Mouse (Mus musculus) T-cell, adult 66 days (primary cell): ENCODE data around the gene Pptc7. TPM values are rescaled to one million over a fixed set of nuclear protein-coding genes. Genes with fewer than 3 reads are reported as not detected.

Experiments
- total RNA-seq, 2 experiments: library from RNA; stranded (reverse); gene quantifications; 3 replicates in 1 of 2; 4 replicates in 1 of 2; pipeline ENCODE4 v1.2.4; 2023

Pptc7 gene
- 10 to 100 TPM; 35.9 to 42.7 TPM for total RNA-seq

GRCm38 (mm10) chr5:122284183-122285028 lies at the start of gene Pptc7:
Pptc7 (plus strand) TSS chr5:122284365.

GRCm38 (mm10) chr5:122263933-122264905 lies 19.9 kb upstream of the Pptc7 start, which contains the start of gene Tctn1:
Tctn1 (minus strand) TSS chr5:122264460.

GRCm38 (mm10) chr5:122353807-122354491 lies 69.8 kb downstream of the Pptc7 start, which contains the start of the genes Rad9b and Vps29:
Rad9b (minus strand) TSS chr5:122354233.
Vps29 (plus strand) TSS chr5:122354369.

GRCm38 (mm10) chr5:122371591-122372191 lies 87.5 kb downstream of the Pptc7 start, which contains the start of gene Gpn3:
Gpn3 (plus strand) TSS chr5:122371876.

GRCm38 (mm10) chr5:122372192-122372769 lies 88.1 kb downstream of the Pptc7 start, which contains the start of gene Fam216a:
Fam216a (minus strand) TSS chr5:122372364.

Other genes starting within 250 kb of the Pptc7 start
- gene Cux2, start 234.3 kb upstream of the Pptc7 start, total RNA-seq, result not detected
- gene Myl2, start 183.4 kb upstream of the Pptc7 start, total RNA-seq, result not detected
- gene Ccdc63, start 143.5 kb upstream of the Pptc7 start, total RNA-seq, result not detected
- 100 to 1,000 TPM; 275 to 280 TPM for gene Ppp1cc, start 126.1 kb upstream of the Pptc7 start, total RNA-seq
- gene Hvcn1, start 77.6 kb upstream of the Pptc7 start, total RNA-seq, result 10 to 100 TPM; 73.6 to 74.4 TPM
- gene Tctn1, start 19.9 kb upstream of the Pptc7 start, total RNA-seq, result 1 to 10 TPM; 2.5 to 2.8 TPM
- 1 to 10 TPM; 5.3 to 7.7 TPM for gene Rad9b, start 69.9 kb downstream of the Pptc7 start, total RNA-seq
- 10 to 100 TPM; 54.6 to 72.1 TPM for gene Vps29, start 70.0 kb downstream of the Pptc7 start, total RNA-seq
- gene Gpn3, start 87.5 kb downstream of the Pptc7 start, total RNA-seq, result 10 to 100 TPM; 59.8 to 72.1 TPM
- gene Fam216a, start 88.0 kb downstream of the Pptc7 start, total RNA-seq, result 10 to 100 TPM in 1 of 2 experiments, 1 to 10 TPM in 1; 9.0 to 13.7 TPM
- gene Arpc3, start 107.5 kb downstream of the Pptc7 start, total RNA-seq, result 100 to 1,000 TPM; 230 to 262 TPM
- gene Anapc7, start 137.3 kb downstream of the Pptc7 start, total RNA-seq, result 10 to 100 TPM; 42.6 to 43.2 TPM
- gene Atp2a2, start 217.9 kb downstream of the Pptc7 start, total RNA-seq, result 10 to 100 TPM; 79.4 to 86.8 TPM